ENCODE assay signal across 8 mouse cellular contexts in genomic region chr17:53566161-53566918, GRCm38 (mm10). TPM values are rescaled to one million over a fixed set of nuclear protein-coding genes. Genes with fewer than 3 reads are reported as not detected.
DNase-seq lines count a peak whose midpoint lies in the region; ATAC-seq and TF ChIP-seq lines count a peak whose summit lies in the region.

Gene Kat2b (plus strand): TSS chr17:53566861.

- no peak for ATAC-seq in hindbrain, embryonic 16.5 days
- peak; percentile 5; the same call in 1 of the 2 replicates for ATAC-seq in megakaryocyte progenitor cell, adult 5-6 weeks (replicated peaks; ENCODE audit: poor library complexity)
- no peak for ATAC-seq in stomach, postnatal 0 days (ENCODE audit: low FRiP score, low TSS enrichment)

- intact Hi-C loops in left cerebral cortex, postnatal 25 days (cut with DNase I), result loop anchor here (5.0 kb wide), 2 partner anchors 54 to 91 kb away; no protein-coding TSS in a partner anchor

- H3K27ac ChIP-seq in spleen, adult 2 months (ENCODE audit: insufficient read depth, low read length), result peak within 1 kb of the TSS; percentile 98
- peak within 1 kb of the TSS; percentile 98 for H3K27ac ChIP-seq in hindbrain, embryonic 16.5 days (ENCODE audit: low read depth, low read length)
- H3K27ac ChIP-seq in stomach, postnatal 0 days (replicated peaks), result peak within 1 kb of the TSS; percentile 98

- no peak for TF ChIP-seq EP300 in stomach, postnatal 0 days (optimal IDR thresholded peaks at IDR 0.05)

- no peaks in the 10 kb centered on the region for H3K36me3 ChIP-seq in spleen, adult 2 months (ENCODE audit: control insufficient read depth, insufficient read depth, low read length)
- no peaks in the 10 kb centered on the region for H3K36me3 ChIP-seq in hindbrain, embryonic 16.5 days (ENCODE audit: control insufficient read depth, insufficient read depth, low read length)
- H3K36me3 ChIP-seq in stomach, postnatal 0 days (ENCODE audit: control insufficient read depth, insufficient read depth, low read length), result no peaks in the 10 kb centered on the region

- no peaks in the 10 kb centered on the region for H3K27me3 ChIP-seq in spleen, adult 2 months (ENCODE audit: control insufficient read depth, insufficient read depth, low read length)
- no peaks in the 10 kb centered on the region for H3K27me3 ChIP-seq in hindbrain, embryonic 16.5 days (replicated peaks; ENCODE audit: control insufficient read depth, insufficient read depth, low read length)
- H3K27me3 ChIP-seq in stomach, postnatal 0 days (ENCODE audit: control insufficient read depth, insufficient read depth, low read length), result no peaks in the 10 kb centered on the region

- no peak for DNase-seq in spleen, adult 2 months (ENCODE audit: low read depth in 1 of 2, low spot score in 2 of 2)
- no peak for DNase-seq in spleen, postnatal 14 days (ENCODE audit: low spot score in 2 of 2)
- DNase-seq in cerebellum, postnatal 10 days, result peak; percentile 79 to 80
- DNase-seq in gastrocnemius, postnatal 10 days, result peak; percentile 36
- DNase-seq in left cerebral cortex, postnatal 25 days (ENCODE audit: low spot score in 2 of 2), result peak in 1 of 2 experiments; percentile 13
- peak; percentile 37 for DNase-seq in stomach, postnatal 0 days (ENCODE audit: low spot score)

- peak within 1 kb of the TSS; percentile 97 for H3K4me3 ChIP-seq in spleen, adult 2 months (ENCODE audit: extremely low read depth, insufficient read depth, insufficient read length)
- peak within 1 kb of the TSS; percentile 94 for H3K4me3 ChIP-seq in hindbrain, embryonic 16.5 days (ENCODE audit: low read length)
- peak within 1 kb of the TSS; percentile 87 for H3K4me3 ChIP-seq in stomach, postnatal 0 days (ENCODE audit: low read depth, low read length)

- peak within 1 kb of the TSS; percentile 75 for H3K4me2 ChIP-seq in hindbrain, embryonic 16.5 days (ENCODE audit: low read length)
- H3K4me2 ChIP-seq in stomach, postnatal 0 days (replicated peaks; ENCODE audit: low read depth), result peak within 1 kb of the TSS; percentile 96

- TF ChIP-seq CTCF in spleen, adult 2 months (IDR thresholded peaks at IDR 0.05; ENCODE audit: extremely low read depth, insufficient read depth, insufficient read length, insufficient replicate concordance), result no peak
- no peak for TF ChIP-seq CTCF in stomach, postnatal 0 days (IDR thresholded peaks at IDR 0.05; ENCODE audit: low read depth)

- H3K9me3 ChIP-seq in hindbrain, embryonic 16.5 days (ENCODE audit: control insufficient read depth, low read length), result no peaks in the 10 kb centered on the region
- no peaks in the 10 kb centered on the region for H3K9me3 ChIP-seq in stomach, postnatal 0 days (ENCODE audit: control insufficient read depth, low read length)

- peak within 1 kb of the TSS; percentile 98 for H3K9ac ChIP-seq in hindbrain, embryonic 16.5 days (ENCODE audit: low read depth, low read length)
- peak within 1 kb of the TSS; percentile 92 for H3K9ac ChIP-seq in stomach, postnatal 0 days (ENCODE audit: low read length)

- TF ChIP-seq POLR2A in spleen, adult 2 months (IDR thresholded peaks at IDR 0.05; ENCODE audit: low read depth, low read length), result no peak

- peaks cover 7% of the 10 kb centered on the region for H3K4me1 ChIP-seq in spleen, adult 2 months (ENCODE audit: control insufficient read depth, insufficient read depth, insufficient read length)
- H3K4me1 ChIP-seq in hindbrain, embryonic 16.5 days (ENCODE audit: control insufficient read depth, insufficient read depth, low read depth, low read length), result peaks cover 19% of the 10 kb centered on the region
- no peaks in the 10 kb centered on the region for H3K4me1 ChIP-seq in stomach, postnatal 0 days (replicated peaks; ENCODE audit: control insufficient read depth, insufficient read depth)

- WGBS in spleen, adult 2 months, result 2% methylated on average over 20 of the region's 20 CpGs
- under 1% methylated on average over 20 of the region's 20 CpGs for whole genome bisulfite sequencing in hindbrain, embryonic 16.5 days
- WGBS in stomach, postnatal 0 days, result 3% methylated on average over 20 of the region's 20 CpGs

RNA-seq across cellular contexts. Expression of gene Kat2b, which starts in this region (rescaled TPM):
- polyA plus RNA-seq in spleen, adult 2 months (2012; rRNA removed), result 5.0 and 5.2 TPM in 2 replicates
- 10 to 100 TPM; 32.1 to 42.3 TPM for total RNA-seq in gastrocnemius, postnatal 10 days (2021)
- polyA plus RNA-seq in hindbrain, embryonic 16.5 days (2015; fragmentation: Nextera tagmentation; extraction: Ambion mirVana), result 4.6 and 7.2 TPM in 2 replicates
- total RNA-seq in left cerebral cortex, postnatal 25 days (2021), result 10 to 100 TPM; 15.5 to 22.0 TPM
- total RNA-seq in megakaryocyte progenitor cell, adult 5-6 weeks (2015), result 19.8 and 20.1 TPM in 2 replicates
- total RNA-seq in megakaryocyte progenitor cell, adult 5-6 weeks (2017), result 23.6 and 37.0 TPM in 2 replicates
- 3.8 and 4.9 TPM in 2 replicates for polyA plus RNA-seq in stomach, postnatal 0 days (2015; fragmentation: Nextera tagmentation; extraction: Ambion mirVana)

Comparison
In these comparisons a context has a peak if more than half of its experiments do, and no peak if none do; other contexts are left out.
1. DNase-seq: peak in cerebellum, postnatal 10 days (2 of 2), gastrocnemius, postnatal 10 days (single experiment) and stomach, postnatal 0 days (single experiment); none in spleen, adult 2 months (0 of 2) and spleen, postnatal 14 days (0 of 2).
2. Peak in every context shown above with its lines, with median percentiles within 50 percentile points of each other: H3K27ac ChIP-seq and H3K4me3 ChIP-seq.